Mouse (Mus musculus) lung, embryonic 14.5 days (tissue): ENCODE measurements at regions not wholly inside any gene's neighbourhood (a gene's known extent, or its start where the extent isn't known, plus 50 kb on each side); places are given as distances from the start of the nearest gene placed in this dataset.

Experiments
- ATAC-seq: fragments of 200-750 bp; cut with Nextera tagmentation; 2 replicates; pipeline ENCODE4 v1.8.0; 2017; ENCODE audit warnings: mild to moderate bottlenecking, moderate TSS enrichment, moderate library complexity; ENCODE audit not compliant: insufficient read depth
- DNase-seq: peaks from one replicate; pipeline ENCODE4 v3.0.0-alpha.2; 2015
- H3K27ac ChIP-seq: fragments of 300-500 bp; sonication (generic); 2 replicates; pipeline ENCODE4 v1.5.1; 2014; ENCODE audit warnings: low read depth, mild to moderate bottlenecking, moderate library complexity
- H3K27me3 ChIP-seq: fragments of 300-500 bp; sonication (generic); 2 replicates; pipeline ENCODE4 v1.6.1; 2014; ENCODE audit warnings: low read length, control low read depth; ENCODE audit not compliant: insufficient read depth
- H3K36me3 ChIP-seq: fragments of 300-500 bp; sonication (generic); 2 replicates; pipeline ENCODE4 v1.6.1; 2014; ENCODE audit warnings: control low read depth; ENCODE audit not compliant: insufficient read depth
- H3K4me1 ChIP-seq: fragments of 300-500 bp; sonication (generic); 2 replicates; pipeline ENCODE4 v1.6.1; 2014; ENCODE audit warnings: antibody characterized with exemption, control low read depth; ENCODE audit not compliant: insufficient read depth
- H3K4me2 ChIP-seq: fragments of 300-500 bp; sonication (generic); 2 replicates; pipeline ENCODE4 v1.6.1; 2014; ENCODE audit warnings: mild to moderate bottlenecking
- H3K4me3 ChIP-seq: fragments of 300-500 bp; sonication (generic); 2 replicates; pipeline ENCODE4 v1.5.1; 2014; ENCODE audit warnings: low read depth, low read length
- H3K9ac ChIP-seq: fragments of 300-500 bp; sonication (generic); 2 replicates; pipeline ENCODE4 v1.6.1; 2014
- H3K9me3 ChIP-seq: fragments of 300-500 bp; sonication (generic); 2 replicates; pipeline ENCODE4 v1.6.1; 2016; ENCODE audit warnings: low read depth, low read length, control low read depth
- CTCF ChIP-seq: IDR thresholded peaks from 2 replicates; pipeline ENCODE4 v1.5.1; 2016; ENCODE audit warnings: antibody characterized with exemption, low read depth
- WGBS: fragments of 180-500 bp; shearing (Covaris S2); extraction: QIAGEN DNeasy Blood & Tissue Kit; methylation state at CpG from one replicate; pipeline ENCODE4 v1.1.7; 2014; 5-methylcytosine and 5-hydroxymethylcytosine counted together

GRCm38 (mm10) chr19:30327693-30328092, 95.0 kb downstream of the Mbl2 start:
- TF ChIP-seq CTCF: 0 out of 2 replicates have a peak, but pooled peaks have one; percentile 9
- H3K36me3 ChIP-seq: no peaks in the 10 kb centered on the region
- no peaks in the 10 kb centered on the region for H3K9me3 ChIP-seq
- H3K9ac ChIP-seq: no peak overlapping the region
- H3K4me3 ChIP-seq: no peak overlapping the region
- ATAC-seq (no peak), DNase-seq (no peak)
- no peaks in the 10 kb centered on the region for H3K27me3 ChIP-seq
- H3K4me1 ChIP-seq: no peaks in the 10 kb centered on the region
- H3K4me2 ChIP-seq: no peak overlapping the region
- H3K27ac ChIP-seq: no peak overlapping the region

GRCm38 (mm10) chr19:30328886-30329285, 96.1 kb downstream of the Mbl2 start:
- no peak for DNase-seq
- Histone ChIP-seq H3K4me3 (no peak overlapping the region), H3K4me2 (no peak overlapping the region), H3K4me1 (no peaks in the 10 kb centered on the region), H3K27me3 (no peaks in the 10 kb centered on the region), H3K27ac (no peak overlapping the region), H3K9me3 (no peaks in the 10 kb centered on the region), H3K36me3 (no peaks in the 10 kb centered on the region), H3K9ac (no peak overlapping the region)
- no peak for ATAC-seq
- no peak for TF ChIP-seq CTCF
- WGBS: 73% methylated on average over 4 of the region's 4 CpGs

GRCm38 (mm10) chr19:30330792-30331191, 98.0 kb downstream of the Mbl2 start:
- ATAC-seq (no peak), DNase-seq (no peak)
- H3K27ac ChIP-seq: no peak overlapping the region
- H3K4me1 ChIP-seq: no peaks in the 10 kb centered on the region
- H3K9ac ChIP-seq: no peak overlapping the region
- H3K4me3 ChIP-seq: no peak overlapping the region
- no peak for TF ChIP-seq CTCF
- H3K9me3 ChIP-seq: no peaks in the 10 kb centered on the region
- WGBS: 82% methylated on average over 7 of the region's 7 CpGs
- no peak overlapping the region for H3K4me2 ChIP-seq
- no peaks in the 10 kb centered on the region for H3K27me3 ChIP-seq
- H3K36me3 ChIP-seq: no peaks in the 10 kb centered on the region

- Histone ChIP-seq H3K27ac (no peak overlapping the region), H3K27me3 (no peaks in the 10 kb centered on the region), H3K4me2 (no peak overlapping the region), H3K9ac (no peak overlapping the region), H3K9me3 (no peaks in the 10 kb centered on the region), H3K4me3 (no peak overlapping the region), H3K4me1 (no peaks in the 10 kb centered on the region), H3K36me3 (no peaks in the 10 kb centered on the region)
- TF ChIP-seq CTCF: no peak
- 51% methylated on average over 1 of the region's 1 CpGs for WGBS
- ATAC-seq: no peak
- no peak for DNase-seq
Measured at GRCm38 (mm10) chr19:30331850-30332249, 99.1 kb downstream of the Mbl2 start.

- H3K27me3 ChIP-seq: no peaks in the 10 kb centered on the region
- WGBS: 79% methylated on average over 5 of the region's 5 CpGs
- no peaks in the 10 kb centered on the region for H3K9me3 ChIP-seq
- ATAC-seq: no peak
- no peaks in the 10 kb centered on the region for H3K4me1 ChIP-seq
- H3K4me3 ChIP-seq: no peak overlapping the region
- H3K9ac ChIP-seq: no peak overlapping the region
- no peak for DNase-seq
- no peak for TF ChIP-seq CTCF
- no peak overlapping the region for H3K4me2 ChIP-seq
- no peak overlapping the region for H3K27ac ChIP-seq
- no peaks in the 10 kb centered on the region for H3K36me3 ChIP-seq
Measured at GRCm38 (mm10) chr19:30344401-30344800, 111.7 kb downstream of the Mbl2 start.

- H3K9ac ChIP-seq: no peak overlapping the region
- H3K27me3 ChIP-seq: no peaks in the 10 kb centered on the region
- H3K4me1 ChIP-seq: no peaks in the 10 kb centered on the region
- 75% methylated on average over 6 of the region's 6 CpGs for WGBS
- no peak for ATAC-seq
- no peak overlapping the region for H3K4me2 ChIP-seq
- no peak for DNase-seq
- no peaks in the 10 kb centered on the region for H3K36me3 ChIP-seq
- H3K4me3 ChIP-seq: no peak overlapping the region
- H3K27ac ChIP-seq: no peak overlapping the region
- no peaks in the 10 kb centered on the region for H3K9me3 ChIP-seq
- TF ChIP-seq CTCF: no peak
Measured at GRCm38 (mm10) chr19:30348924-30349323, 116.2 kb downstream of the Mbl2 start.

- no peak for ATAC-seq
Measured at GRCm38 (mm10) chr19:30354981-30355380, 122.2 kb downstream of the Mbl2 start.

GRCm38 (mm10) chr19:30358961-30359360, 126.2 kb downstream of the Mbl2 start:
- no peak overlapping the region for H3K4me2 ChIP-seq
- H3K4me3 ChIP-seq: no peak overlapping the region
- no peaks in the 10 kb centered on the region for H3K4me1 ChIP-seq
- H3K27ac ChIP-seq: no peak overlapping the region
- H3K9me3 ChIP-seq: no peaks in the 10 kb centered on the region
- DNase-seq (no peak), ATAC-seq (no peak)
- TF ChIP-seq CTCF: no peak
- no peak overlapping the region for H3K9ac ChIP-seq
- 71% methylated on average over 6 of the region's 6 CpGs for WGBS
- no peaks in the 10 kb centered on the region for H3K27me3 ChIP-seq
- H3K36me3 ChIP-seq: no peaks in the 10 kb centered on the region

More at GRCm38 (mm10) chr19:30354981-30355380, 122.2 kb downstream of the Mbl2 start:
- Histone ChIP-seq H3K36me3 (no peaks in the 10 kb centered on the region), H3K4me2 (no peak overlapping the region), H3K4me3 (no peak overlapping the region), H3K9ac (no peak overlapping the region), H3K27ac (no peak overlapping the region), H3K27me3 (no peaks in the 10 kb centered on the region), H3K4me1 (no peaks in the 10 kb centered on the region), H3K9me3 (no peaks in the 10 kb centered on the region)
- no peak for TF ChIP-seq CTCF
- DNase-seq: no peak
- WGBS: 16% methylated on average over 4 of the region's 4 CpGs
